Mouse (Mus musculus) kidney, postnatal 4 days (tissue): ENCODE data around the gene Rps16.

Experiments
- DNase-seq, 2 experiments: peaks; one replicate each; pipeline ENCODE4 v3.0.0; 2021; ENCODE audit warnings: mixed read lengths in 2 of 2

The Rps16 gene

GRCm38 (mm10) chr7:28392429-28393271, 42.2 kb downstream of the Rps16 start, which contains the start of the genes Med29 and Paf1:
Gene Med29 (minus strand): TSS chr7:28392708.
Gene Paf1 (plus strand): TSS chr7:28392951.
- peak; percentile 94 to 97 for DNase-seq

- no peak for DNase-seq
Observed at GRCm38 (mm10) chr7:28393272-28393951, 43.0 kb downstream of the Rps16 start.

GRCm38 (mm10) chr7:28395425-28395824, 45.0 kb downstream of the Rps16 start:
- DNase-seq: no peak

- DNase-seq: peak; percentile 49 to 60
Observed at GRCm38 (mm10) chr7:28398000-28398399, 47.5 kb downstream of the Rps16 start.

- DNase-seq: no peak
Observed at GRCm38 (mm10) chr7:28398696-28399340, 48.4 kb downstream of the Rps16 start.

DNA sequence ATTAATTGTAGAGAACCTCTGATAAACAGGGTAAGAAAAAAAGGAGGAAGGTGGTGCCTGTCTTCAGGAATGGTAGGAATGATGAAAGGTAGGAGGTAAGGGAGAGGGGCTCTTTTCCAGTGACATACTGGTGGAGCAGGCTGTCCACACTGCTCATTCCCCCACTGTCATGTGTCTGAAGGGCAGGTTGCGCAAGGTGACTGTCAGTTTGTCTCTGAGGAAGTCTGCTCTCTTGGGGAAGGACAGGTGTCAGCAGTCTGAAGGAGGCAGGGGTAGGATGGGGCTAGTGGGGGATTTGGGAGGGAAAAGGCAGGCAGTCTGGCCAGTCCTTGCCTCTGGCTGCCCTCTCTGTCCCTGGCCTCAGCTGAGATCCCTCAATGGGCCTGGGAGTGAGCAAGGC, 50.6 kb downstream of the Rps16 start:
- DNase-seq: no peak

GRCm38 (mm10) chr7:28401942-28402341, 51.5 kb downstream of the Rps16 start:
- no peak for DNase-seq
